Mouse (Mus musculus): ENCODE results near the gene Igf1r.

- no peak for TF ChIP-seq CTCF (IDR thresholded peaks at IDR 0.05; ENCODE audit: control insufficient read depth, insufficient read depth, insufficient read length)
- TF ChIP-seq MYOG (IDR thresholded peaks at IDR 0.05; ENCODE audit: control insufficient read depth, extremely low read depth, insufficient read length), result no peak
- TF ChIP-seq MAX (IDR thresholded peaks at IDR 0.05), result no peak
- no peak for TF ChIP-seq MYOD1 (IDR thresholded peaks at IDR 0.05; ENCODE audit: control insufficient read depth, insufficient read length, low read depth)
Measured at GRCm38 (mm10) chr7:68233619-68234223, 281.1 kb downstream of the Igf1r start.
